8 mouse cellular contexts compared by ENCODE assay signal in the genomic region with DNA sequence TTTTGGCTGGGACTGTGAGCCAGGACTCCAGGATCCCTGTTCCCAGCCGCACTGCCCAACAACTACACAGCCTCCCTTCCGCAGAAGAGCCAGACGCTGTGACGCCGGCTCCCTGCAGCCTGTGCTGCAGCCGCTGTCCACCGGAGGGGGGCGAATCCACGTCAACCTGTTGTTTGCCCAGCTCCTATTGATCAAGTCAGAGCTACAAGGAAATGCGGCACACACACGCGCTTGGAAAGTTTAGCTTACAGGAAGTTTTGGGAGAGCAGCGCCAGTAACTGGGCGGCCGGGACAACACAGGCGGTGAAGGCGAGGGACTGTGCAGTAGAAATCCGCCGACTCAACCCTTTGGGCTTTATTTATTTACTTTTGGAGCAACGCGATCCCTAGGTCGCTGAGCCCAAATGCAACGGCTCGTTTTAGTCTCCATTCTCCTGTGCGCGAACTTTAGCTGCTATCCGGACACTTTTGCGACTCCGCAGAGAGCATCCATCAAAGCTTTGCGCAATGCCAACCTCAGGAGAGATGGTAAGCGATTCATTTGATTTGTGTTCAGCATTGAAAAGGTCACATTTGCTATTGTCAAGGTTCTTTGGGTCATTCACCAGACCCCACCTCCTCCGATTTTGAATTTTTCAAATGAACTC. TPM values are rescaled to one million over a fixed set of nuclear protein-coding genes. Genes with fewer than 3 reads are reported as not detected.
DNase-seq lines count a peak whose midpoint lies in the region; ATAC-seq and TF ChIP-seq lines count a peak whose summit lies in the region.

A gene (plus strand): TSS at position 194 of the 647 bp plus-strand sequence.

- 1% methylated on average over 32 of the region's 32 CpGs for WGBS in hindbrain, embryonic 14.5 days
- 5% methylated on average over 32 of the region's 32 CpGs for WGBS in small intestine, adult 2 months

- H3K9ac ChIP-seq in hindbrain, embryonic 14.5 days = peak within 1 kb of the TSS; percentile 21; the same call in 1 of the 2 replicates

- H3K4me3 ChIP-seq in hindbrain, embryonic 14.5 days (replicated peaks; ENCODE audit: low read length) = peak within 1 kb of the TSS; percentile 40
- peak within 1 kb of the TSS; percentile 55 for H3K4me3 ChIP-seq in small intestine, adult 2 months (ENCODE audit: low read depth, low read length)

- H3K4me2 ChIP-seq in hindbrain, embryonic 14.5 days (replicated peaks) = peak within 1 kb of the TSS; percentile 76

- H3K27ac ChIP-seq in hindbrain, embryonic 14.5 days = no peak within 1 kb of the TSS
- H3K27ac ChIP-seq in small intestine, adult 2 months (ENCODE audit: insufficient read depth, low read depth, low read length) = peak within 1 kb of the TSS; percentile 43; the same call in 1 of the 2 replicates

- no peaks in the 10 kb centered on the region for H3K4me1 ChIP-seq in hindbrain, embryonic 14.5 days (replicated peaks; ENCODE audit: control insufficient read depth, insufficient read depth, low read length)
- no peaks in the 10 kb centered on the region for H3K4me1 ChIP-seq in small intestine, adult 2 months (ENCODE audit: control insufficient read depth, insufficient read depth, insufficient read length, low read length)

- no peak for TF ChIP-seq CTCF in small intestine, adult 2 months (IDR thresholded peaks at IDR 0.05; ENCODE audit: extremely low read depth, insufficient read length, insufficient replicate concordance, low read depth, low read length)

- intact Hi-C loops in left cerebral cortex, postnatal 14 days (cut with DNase I) = no loop called here

- H3K27me3 ChIP-seq in hindbrain, embryonic 14.5 days (ENCODE audit: control insufficient read depth, insufficient read depth, low read length) = no peaks in the 10 kb centered on the region
- no peaks in the 10 kb centered on the region for H3K27me3 ChIP-seq in small intestine, adult 2 months (ENCODE audit: control insufficient read depth, insufficient read depth, low read length)

- no peaks in the 10 kb centered on the region for H3K9me3 ChIP-seq in hindbrain, embryonic 14.5 days (ENCODE audit: control insufficient read depth, low read length)

- H3K36me3 ChIP-seq in hindbrain, embryonic 14.5 days (replicated peaks; ENCODE audit: control insufficient read depth, insufficient read depth) = no peaks in the 10 kb centered on the region
- H3K36me3 ChIP-seq in small intestine, adult 2 months (ENCODE audit: control insufficient read depth, insufficient read depth, low read length) = no peaks in the 10 kb centered on the region

- TF ChIP-seq POLR2A in small intestine, adult 2 months (IDR thresholded peaks at IDR 0.05; ENCODE audit: low read depth, low read length) = no peak

- peak; percentile 4 for DNase-seq in adipocyte (ENCODE audit: low spot score)
- DNase-seq in gastrocnemius, adult 8-10 months (ENCODE audit: low spot score in 2 of 2) = peak; percentile 9 to 13
- DNase-seq in hindbrain, embryonic 14.5 days (ENCODE audit: low spot score) = peak; percentile 52
- peak; percentile 3 to 4 for DNase-seq in left cerebral cortex, postnatal 14 days (ENCODE audit: low spot score in 2 of 2)
- DNase-seq in natural killer cell, adult 2 months (ENCODE audit: low spot score in 2 of 2) = no peak

- peak; percentile 96 for ATAC-seq in common myeloid progenitor, adult 5-6 weeks (replicated peaks; ENCODE audit: low read depth, poor library complexity, severe bottlenecking)
- ATAC-seq in hindbrain, embryonic 14.5 days (ENCODE audit: low FRiP score) = peak; percentile 90
- ATAC-seq in megakaryocyte-erythroid progenitor cell, adult 5-6 weeks (replicated peaks; ENCODE audit: low FRiP score, low TSS enrichment, poor library complexity, severe bottlenecking) = peak; percentile 99

RNA-seq across cellular contexts. Expression of the gene that starts here (rescaled TPM):
- total RNA-seq in common myeloid progenitor, adult 5-6 weeks (2017) = 3.1 and 3.5 TPM in 2 replicates
- total RNA-seq in gastrocnemius, adult 8-10 months (2022) = 1 to 10 TPM; 2.3 to 3.3 (median 2.8) TPM
- polyA plus RNA-seq in hindbrain, embryonic 14.5 days (2014; fragmentation: Nextera tagmentation; extraction: Ambion mirVana) = 4.7 and 4.8 TPM in 2 replicates
- total RNA-seq in left cerebral cortex, postnatal 14 days (2021) = 1 to 10 TPM; 2.0 to 4.1 TPM
- 2.5 and 4.5 TPM in 2 replicates for total RNA-seq in megakaryocyte-erythroid progenitor cell, adult 5-6 weeks (2014; fragmentation: Nextera tagmentation)
- 4.2 and 6.4 TPM in 2 replicates for total RNA-seq in megakaryocyte-erythroid progenitor cell, adult 5-6 weeks (2017)
- polyA plus RNA-seq in small intestine, adult 2 months (2012; rRNA removed) = 0.22 and 0.46 TPM in 2 replicates

Comparison
In these comparisons a context has a peak if more than half of its experiments do, and no peak if none do; other contexts are left out.
1. DNase-seq: peak in adipocyte (single experiment), gastrocnemius, adult 8-10 months (2 of 2), hindbrain, embryonic 14.5 days (single experiment) and left cerebral cortex, postnatal 14 days (2 of 2); none in natural killer cell, adult 2 months (0 of 2).
2. Peak in every context shown above with its lines, with median percentiles within 50 percentile points of each other: ATAC-seq.